Mouse (Mus musculus) E14TG2a.4 (cell line): ENCODE results near the gene Ptpn9.

Source experiments
- CTCF ChIP-seq: conservative IDR thresholded peaks from 2 replicates; pipeline ENCODE4 v1.5.1; 2014; ENCODE audit warnings: low read length
- NANOG ChIP-seq: IDR thresholded peaks from 2 replicates; pipeline ENCODE4 v1.6.1; 2014; ENCODE audit warnings: borderline replicate concordance, low read length, mixed read lengths

- TF ChIP-seq CTCF (no peak), NANOG (no peak)
Observed at GRCm38 (mm10) chr9:57013756-57014155, 19.0 kb downstream of the Ptpn9 start.
